Mouse (Mus musculus): ENCODE data around the gene Nrm. TPM values are rescaled to one million over a fixed set of nuclear protein-coding genes. Genes with fewer than 3 reads are reported as not detected.

Nrm gene
- total RNA-seq (2021) = 1 to 10 TPM; 6.1 to 7.0 TPM

- intact Hi-C loops (cut with DNase I) = no loop called here
- DNase-seq = peak; percentile 91
Measured at GRCm38 (mm10) chr17:35861198-35861857, at the start of gene Nrm. Nrm (plus strand) TSS chr17:35861318.

- intact Hi-C loops (cut with DNase I) = no loop called here
- DNase-seq = no peak
Measured at GRCm38 (mm10) chr17:35812307-35812706, 48.8 kb upstream of the Nrm start.

GRCm38 (mm10) chr17:35812736-35813135 lies 48.4 kb upstream of the Nrm start:
- intact Hi-C loops (cut with DNase I) = no loop called here
- DNase-seq = no peak

- DNase-seq = peak; percentile 81
- intact Hi-C loops (cut with DNase I) = no loop called here
Measured at GRCm38 (mm10) chr17:35813245-35813647, 47.9 kb upstream of the Nrm start.

GRCm38 (mm10) chr17:35813653-35814052 lies 47.5 kb upstream of the Nrm start:
- intact Hi-C loops (cut with DNase I) = no loop called here
- no peak for DNase-seq

GRCm38 (mm10) chr17:35814678-35815077 lies 46.4 kb upstream of the Nrm start:
- intact Hi-C loops (cut with DNase I) = no loop called here
- no peak for DNase-seq

GRCm38 (mm10) chr17:35815836-35816235 lies 45.3 kb upstream of the Nrm start:
- intact Hi-C loops (cut with DNase I) = no loop called here
- DNase-seq = no peak

- DNase-seq = no peak
- intact Hi-C loops (cut with DNase I) = no loop called here
Measured at GRCm38 (mm10) chr17:35816686-35817085, 44.4 kb upstream of the Nrm start.

- intact Hi-C loops (cut with DNase I) = no loop called here
- no peak for DNase-seq
Measured at GRCm38 (mm10) chr17:35817226-35817625, 43.9 kb upstream of the Nrm start.

GRCm38 (mm10) chr17:35820111-35820510 lies 41.0 kb upstream of the Nrm start:
- intact Hi-C loops (cut with DNase I) = loop anchor here (5.0 kb wide), 1 partner anchor 78 kb away; no protein-coding TSS in a partner anchor

GRCm38 (mm10) chr17:35821439-35822430 lies 39.4 kb upstream of the Nrm start, which contains the start of gene Ier3:
Ier3 (plus strand) TSS chr17:35821684.
- intact Hi-C loops (cut with DNase I) = loop anchor here (5.0 kb wide), 1 partner anchor 79 kb away; no protein-coding TSS in a partner anchor
- DNase-seq = peak; percentile 76

More at GRCm38 (mm10) chr17:35820111-35820510, 41.0 kb upstream of the Nrm start:
- no peak for DNase-seq

- DNase-seq = peak; percentile 22
Measured at GRCm38 (mm10) chr17:35822564-35822963, 38.6 kb upstream of the Nrm start.

GRCm38 (mm10) chr17:35822964-35823937 lies 37.9 kb upstream of the Nrm start, which contains the start of gene Flot1:
Flot1 (plus strand) TSS chr17:35823230.
- peak; percentile 93 for DNase-seq
- intact Hi-C loops (cut with DNase I) = loop anchor here (5.0 kb wide), 1 partner anchor 81 kb away; no protein-coding TSS in a partner anchor

More at GRCm38 (mm10) chr17:35822564-35822963, 38.6 kb upstream of the Nrm start:
- intact Hi-C loops (cut with DNase I) = loop anchor here (5.0 kb wide), 1 partner anchor 80 kb away; no protein-coding TSS in a partner anchor

GRCm38 (mm10) chr17:35824402-35824801 lies 36.7 kb upstream of the Nrm start:
- DNase-seq = no peak
- intact Hi-C loops (cut with DNase I) = loop anchor here (5.0 kb wide), 1 partner anchor 82 kb away; no protein-coding TSS in a partner anchor

GRCm38 (mm10) chr17:35825109-35825850 lies 35.8 kb upstream of the Nrm start:
- no peak for DNase-seq
- intact Hi-C loops (cut with DNase I) = no loop called here

- peak; percentile 84 for DNase-seq
- intact Hi-C loops (cut with DNase I) = loop anchor here (2.0 kb wide), 1 partner anchor 43 kb away; no protein-coding TSS in a partner anchor
Measured at GRCm38 (mm10) chr17:35829737-35830136, 31.4 kb upstream of the Nrm start.

GRCm38 (mm10) chr17:35832400-35833238 lies 28.5 kb upstream of the Nrm start:
- no peak for DNase-seq
- intact Hi-C loops (cut with DNase I) = no loop called here

GRCm38 (mm10) chr17:35833239-35833751 lies 27.8 kb upstream of the Nrm start:
- peak; percentile 29 for DNase-seq
- intact Hi-C loops (cut with DNase I) = no loop called here
